Mouse (Mus musculus): ENCODE data around the gene Banf2. TPM values are rescaled to one million over a fixed set of nuclear protein-coding genes. Genes with fewer than 3 reads are reported as not detected.

Gene Banf2
- polyA plus RNA-seq, 1 experiment from 2014 or later, result not detected

DNA sequence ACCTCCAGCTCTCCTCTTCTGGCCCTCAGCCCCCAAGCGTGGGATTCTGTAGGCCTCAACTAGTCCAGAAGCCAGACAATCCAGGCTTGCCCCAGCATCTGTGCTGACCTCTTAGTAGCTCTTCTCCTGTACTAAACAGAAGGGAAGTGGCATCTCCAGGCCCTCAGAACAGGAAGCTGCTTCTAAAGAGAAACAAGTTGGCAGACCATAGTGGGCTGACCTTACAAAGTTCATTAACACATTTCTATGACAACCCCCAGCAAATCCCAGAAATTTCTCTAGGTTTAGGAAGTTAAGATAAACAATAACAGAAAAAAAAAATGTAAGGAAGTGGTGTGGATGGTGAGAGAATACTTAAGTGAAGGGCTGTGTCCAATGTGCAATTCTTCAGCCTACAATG is 23.8 kb upstream of the Banf2 start:
- WGBS, result 89% methylated on average over 1 of the region's 1 CpGs
- no peak overlapping the region for H3K4me3 ChIP-seq
- no peak overlapping the region for H3K4me2 ChIP-seq (replicated peaks)

DNA sequence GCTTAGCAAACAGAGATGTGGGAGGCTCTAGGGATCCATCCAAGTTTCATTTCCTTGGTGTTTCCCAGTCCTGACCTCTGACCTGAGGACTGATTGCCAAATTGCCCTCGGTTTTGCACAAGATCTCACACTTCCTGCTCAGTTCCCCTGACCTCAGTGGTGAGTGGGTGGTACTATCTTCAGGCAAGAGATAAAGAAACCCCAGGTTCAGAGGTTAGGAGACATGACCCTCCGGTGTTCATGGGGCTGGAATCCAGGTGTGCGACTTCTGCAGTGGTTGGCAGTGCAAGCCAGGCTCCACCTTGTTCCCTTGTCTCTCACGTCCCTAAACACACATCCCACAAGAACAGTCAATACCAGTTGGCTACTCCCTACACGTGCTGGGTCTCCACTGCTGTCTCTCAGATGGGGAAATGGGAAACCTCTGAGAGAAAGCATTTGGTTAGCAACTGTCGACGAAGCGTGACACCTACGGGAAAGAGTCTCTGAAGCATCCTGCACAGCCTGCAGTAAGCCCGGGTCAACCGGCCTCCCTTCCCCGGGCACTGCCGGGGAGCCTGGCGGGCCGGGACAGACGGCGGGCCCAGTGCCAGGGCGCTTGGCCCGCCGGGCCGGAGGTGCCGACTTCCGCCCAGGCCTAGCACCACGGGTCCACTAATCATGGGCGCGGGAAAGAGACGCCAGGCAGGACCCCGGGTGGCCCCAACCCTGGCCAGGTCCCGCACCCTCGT is 23.1 kb upstream of the Banf2 start:
- H3K27me3 ChIP-seq, result no peaks in the 10 kb centered on the region
- 5% methylated on average over 30 of the region's 30 CpGs for WGBS
- H3K9me3 ChIP-seq, result no peaks in the 10 kb centered on the region
- peak; percentile 0; the same call in 1 of the 2 replicates for ATAC-seq (replicated peaks)
- H3K36me3 ChIP-seq, result no peaks in the 10 kb centered on the region
- H3K4me2 ChIP-seq (replicated peaks), result peak overlapping the region; percentile 68
- H3K4me3 ChIP-seq, result peak overlapping the region; percentile 85
- H3K4me1 ChIP-seq, result peaks cover 11% of the 10 kb centered on the region
- H3K9ac ChIP-seq (replicated peaks), result peak overlapping the region; percentile 68
- H3K27ac ChIP-seq (replicated peaks), result peak overlapping the region; percentile 42; the same call in 1 of the 2 replicates

More for the DNA sequence above, 23.8 kb upstream of the Banf2 start:
- Histone ChIP-seq H3K36me3 (no peaks in the 10 kb centered on the region), H3K4me1 (peaks cover 11% of the 10 kb centered on the region), H3K9me3 (no peaks in the 10 kb centered on the region), H3K27me3 (no peaks in the 10 kb centered on the region), H3K27ac (replicated peaks) (no peak overlapping the region), H3K9ac (replicated peaks) (no peak overlapping the region)
- no peak for ATAC-seq (replicated peaks)

DNA sequence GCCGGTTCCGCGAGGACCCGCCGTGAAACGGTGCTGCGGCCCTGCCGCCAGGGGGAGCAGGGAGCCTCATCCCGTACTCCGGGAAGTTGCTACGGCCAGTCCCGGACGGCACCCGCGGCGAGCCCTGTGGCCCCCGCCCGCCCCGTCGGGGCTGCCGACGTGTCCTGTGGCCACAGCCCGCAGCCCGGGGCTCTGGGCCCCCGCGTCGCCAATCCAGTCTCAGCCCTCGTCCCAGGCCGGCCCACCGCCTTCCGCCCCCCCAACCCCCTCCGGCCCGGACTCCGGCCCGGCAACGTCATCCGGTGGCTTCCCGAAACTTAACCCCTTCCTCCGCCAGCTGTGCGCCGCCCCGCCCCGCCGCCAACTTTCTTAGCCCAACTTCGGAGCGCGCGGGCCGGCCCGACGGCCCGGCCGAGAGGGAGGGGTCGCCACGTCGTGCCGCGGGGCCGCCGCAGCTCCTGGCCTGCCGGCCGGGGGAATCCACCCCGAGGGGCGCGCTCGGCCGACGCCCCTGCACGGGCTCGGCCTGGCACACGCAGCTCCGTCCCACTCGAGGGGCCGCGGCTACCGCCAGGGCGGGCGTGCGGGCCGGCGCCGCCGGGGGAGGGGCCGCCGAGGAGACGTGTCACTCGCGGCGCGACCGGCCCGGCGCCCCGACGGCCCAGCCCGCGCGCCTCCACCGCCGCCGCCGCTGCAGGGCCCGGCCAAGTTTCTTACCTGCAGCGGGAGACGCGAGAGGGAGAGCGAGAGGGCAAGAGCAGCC is 22.4 kb upstream of the Banf2 start:
- Histone ChIP-seq H3K4me2 (replicated peaks) (peak overlapping the region; percentile 68), H3K9ac (replicated peaks) (peak overlapping the region; percentile 68), H3K27ac (replicated peaks) (peak overlapping the region; percentile 80), H3K4me3 (peak overlapping the region; percentile 85), H3K27me3 (no peaks in the 10 kb centered on the region), H3K9me3 (no peaks in the 10 kb centered on the region), H3K36me3 (no peaks in the 10 kb centered on the region), H3K4me1 (peaks cover 11% of the 10 kb centered on the region)
- WGBS, result 0% methylated on average over 78 of the region's 107 CpGs
- peak; percentile 35 for ATAC-seq (replicated peaks)

DNA sequence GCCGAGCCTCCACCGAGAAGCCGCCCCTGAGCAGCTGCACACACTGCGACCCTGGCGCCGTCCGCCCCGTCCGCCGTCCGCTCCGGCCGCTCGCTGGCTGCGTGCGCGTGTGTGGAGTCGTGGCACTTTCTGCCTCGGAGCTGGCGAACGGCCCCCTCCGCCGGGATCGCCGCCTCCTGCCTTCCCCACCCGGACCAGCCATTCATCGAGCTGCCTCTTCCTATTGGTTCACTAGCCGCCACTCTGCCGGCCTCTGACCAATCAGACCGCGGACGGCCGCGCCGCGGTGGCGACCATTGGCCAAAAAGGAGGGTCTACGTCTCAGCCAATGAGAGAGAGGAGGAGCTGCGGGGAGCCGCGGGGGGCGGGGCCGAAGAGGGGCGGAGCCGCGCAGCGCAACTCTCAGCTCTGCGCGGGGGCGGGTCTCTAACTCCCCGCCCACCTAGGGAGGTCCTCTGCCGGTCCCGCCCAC is 21.7 kb upstream of the Banf2 start, which contains the start of gene Rrbp1:
TSS of gene Rrbp1 (minus strand) at position 184 of the 472 bp plus-strand sequence.
- ATAC-seq (replicated peaks), result peak; percentile 99
- Histone ChIP-seq H3K27me3 (no peaks in the 10 kb centered on the region), H3K4me3 (peak within 1 kb of the TSS; percentile 85), H3K36me3 (no peaks in the 10 kb centered on the region), H3K4me2 (replicated peaks) (peak within 1 kb of the TSS; percentile 68), H3K9ac (replicated peaks) (peak within 1 kb of the TSS; percentile 68), H3K9me3 (no peaks in the 10 kb centered on the region), H3K4me1 (peaks cover 11% of the 10 kb centered on the region), H3K27ac (replicated peaks) (peak within 1 kb of the TSS; percentile 80)
- WGBS, result under 1% methylated on average over 53 of the region's 53 CpGs

GRCm38 (mm10) chr2:144014051-144014450 is 18.8 kb upstream of the Banf2 start:
- Histone ChIP-seq H3K27ac (replicated peaks) (no peak overlapping the region), H3K4me3 (no peak overlapping the region), H3K9me3 (no peaks in the 10 kb centered on the region), H3K36me3 (no peaks in the 10 kb centered on the region), H3K27me3 (no peaks in the 10 kb centered on the region), H3K4me1 (peaks cover 11% of the 10 kb centered on the region), H3K4me2 (replicated peaks) (no peak overlapping the region), H3K9ac (replicated peaks) (no peak overlapping the region)
- ATAC-seq (replicated peaks), result no peak
- 87% methylated on average over 11 of the region's 11 CpGs for WGBS

- Histone ChIP-seq H3K27me3 (no peaks in the 10 kb centered on the region), H3K27ac (replicated peaks) (no peak overlapping the region), H3K4me1 (peaks cover 11% of the 10 kb centered on the region), H3K9me3 (no peaks in the 10 kb centered on the region), H3K9ac (replicated peaks) (no peak overlapping the region), H3K36me3 (no peaks in the 10 kb centered on the region), H3K4me3 (no peak overlapping the region), H3K4me2 (replicated peaks) (no peak overlapping the region)
- WGBS, result 63% methylated on average over 5 of the region's 5 CpGs
- no peak for ATAC-seq (replicated peaks)
Observed at GRCm38 (mm10) chr2:144014481-144014880, 18.4 kb upstream of the Banf2 start.

DNA sequence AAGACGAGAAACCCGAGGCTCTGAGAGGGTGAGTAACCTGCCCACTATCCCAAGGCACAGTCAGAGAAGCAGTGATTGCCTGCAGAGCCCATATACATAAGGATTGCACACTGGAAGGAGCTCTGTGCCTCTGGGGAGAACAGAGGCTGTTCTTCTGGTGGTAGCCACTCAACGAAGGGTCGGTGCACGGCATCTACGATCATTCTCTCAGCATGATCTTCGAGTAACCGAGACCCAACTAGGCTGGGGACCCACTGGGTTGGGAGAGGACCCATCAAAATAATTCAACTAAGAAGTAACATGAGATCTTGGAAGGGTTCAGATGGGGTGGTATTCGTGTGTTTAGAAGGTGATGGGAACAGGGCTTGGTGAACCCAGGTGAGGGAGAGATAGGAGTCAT is 17.0 kb upstream of the Banf2 start:
- no peaks in the 10 kb centered on the region for H3K27me3 ChIP-seq
- no peak overlapping the region for H3K9ac ChIP-seq (replicated peaks)
- no peaks in the 10 kb centered on the region for H3K4me1 ChIP-seq
- H3K4me3 ChIP-seq, result no peak overlapping the region
- H3K36me3 ChIP-seq, result no peaks in the 10 kb centered on the region
- H3K9me3 ChIP-seq, result no peaks in the 10 kb centered on the region
- WGBS, result 90% methylated on average over 9 of the region's 9 CpGs
- no peak overlapping the region for H3K27ac ChIP-seq (replicated peaks)
- no peak overlapping the region for H3K4me2 ChIP-seq (replicated peaks)
- no peak for ATAC-seq (replicated peaks)

GRCm38 (mm10) chr2:144019971-144020370 is 12.9 kb upstream of the Banf2 start:
- no peak for ATAC-seq (replicated peaks)
- Histone ChIP-seq H3K4me2 (replicated peaks) (no peak overlapping the region), H3K27me3 (no peaks in the 10 kb centered on the region), H3K36me3 (no peaks in the 10 kb centered on the region), H3K4me3 (no peak overlapping the region), H3K4me1 (no peaks in the 10 kb centered on the region), H3K9me3 (no peaks in the 10 kb centered on the region), H3K27ac (replicated peaks) (no peak overlapping the region), H3K9ac (replicated peaks) (no peak overlapping the region)
- 73% methylated on average over 2 of the region's 2 CpGs for WGBS

DNA sequence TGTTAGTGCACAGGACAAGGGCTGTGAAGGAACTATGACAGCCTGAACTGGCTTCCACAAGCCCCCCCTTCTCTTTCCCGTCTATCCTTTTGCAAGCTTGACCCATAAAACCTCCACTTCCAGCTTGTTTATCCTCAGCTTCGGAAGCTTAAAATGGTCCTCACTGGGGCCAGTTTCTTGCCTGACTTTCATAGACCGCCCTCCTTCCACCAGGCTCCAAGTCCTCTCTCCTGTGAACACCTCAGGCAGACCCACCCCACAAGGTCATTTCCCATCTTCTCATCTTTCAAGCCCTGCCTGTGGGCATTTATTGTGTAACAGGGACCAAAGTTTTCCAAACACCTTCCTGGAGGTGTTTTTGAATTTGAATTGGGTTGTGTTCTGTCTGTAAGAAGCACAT is 10.4 kb upstream of the Banf2 start:
- 67% methylated on average over 3 of the region's 3 CpGs for WGBS
- Histone ChIP-seq H3K9me3 (no peaks in the 10 kb centered on the region), H3K36me3 (no peaks in the 10 kb centered on the region), H3K4me2 (replicated peaks) (no peak overlapping the region), H3K9ac (replicated peaks) (no peak overlapping the region), H3K27ac (replicated peaks) (no peak overlapping the region), H3K27me3 (no peaks in the 10 kb centered on the region), H3K4me1 (no peaks in the 10 kb centered on the region), H3K4me3 (no peak overlapping the region)
- ATAC-seq (replicated peaks), result no peak

DNA sequence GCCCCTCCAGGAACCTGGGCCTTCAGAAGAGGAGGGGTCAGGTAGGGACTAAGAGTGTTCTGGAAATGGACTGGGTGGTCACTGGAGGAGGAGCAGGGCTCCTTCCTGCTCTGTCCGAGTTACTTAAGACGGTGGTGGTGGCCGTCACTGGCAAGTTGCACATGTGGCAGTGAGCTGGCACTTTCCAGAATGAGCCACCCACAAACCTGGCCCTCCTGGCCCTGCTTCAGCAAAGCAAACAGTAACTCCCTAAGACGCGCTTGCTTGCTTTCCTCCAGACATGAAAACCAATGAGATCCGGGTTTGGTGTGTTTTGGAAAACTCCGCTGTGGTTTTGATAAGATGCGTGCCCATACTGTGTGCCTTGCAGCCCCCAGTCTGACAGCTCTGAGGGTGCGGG is 7.5 kb upstream of the Banf2 start:
- no peak for ATAC-seq (replicated peaks)
- WGBS, result 93% methylated on average over 9 of the region's 9 CpGs
- Histone ChIP-seq H3K9me3 (no peaks in the 10 kb centered on the region), H3K9ac (replicated peaks) (no peak overlapping the region), H3K4me3 (no peak overlapping the region), H3K4me1 (no peaks in the 10 kb centered on the region), H3K27ac (replicated peaks) (no peak overlapping the region), H3K36me3 (no peaks in the 10 kb centered on the region), H3K4me2 (replicated peaks) (no peak overlapping the region), H3K27me3 (no peaks in the 10 kb centered on the region)

DNA sequence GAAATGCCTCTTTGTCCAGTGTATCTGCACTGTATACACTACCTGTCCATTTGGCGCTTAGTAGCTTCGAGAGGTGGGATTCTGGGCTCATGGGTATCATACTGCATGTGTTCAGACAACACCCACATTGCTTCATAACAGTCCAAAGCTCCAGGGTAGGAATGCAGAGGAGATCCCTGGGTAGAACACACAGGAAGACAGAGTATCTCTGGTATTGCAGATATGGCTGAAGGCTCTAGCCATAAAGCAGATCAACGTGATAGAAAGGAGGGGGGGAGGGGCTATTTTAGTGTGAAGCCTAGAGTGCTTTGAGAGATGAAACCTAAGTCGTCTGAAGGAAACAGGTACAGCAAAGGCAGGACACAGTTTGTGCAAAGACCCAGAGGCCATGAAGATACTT is 6.4 kb upstream of the Banf2 start:
- no peaks in the 10 kb centered on the region for H3K27me3 ChIP-seq
- H3K9ac ChIP-seq (replicated peaks), result no peak overlapping the region
- H3K27ac ChIP-seq (replicated peaks), result no peak overlapping the region
- H3K36me3 ChIP-seq, result no peaks in the 10 kb centered on the region
- no peak overlapping the region for H3K4me3 ChIP-seq
- H3K4me2 ChIP-seq (replicated peaks), result no peak overlapping the region
- no peaks in the 10 kb centered on the region for H3K9me3 ChIP-seq
- ATAC-seq (replicated peaks), result no peak
- 82% methylated on average over 4 of the region's 4 CpGs for WGBS
- no peaks in the 10 kb centered on the region for H3K4me1 ChIP-seq

- Histone ChIP-seq H3K9ac (replicated peaks) (no peak overlapping the region), H3K36me3 (no peaks in the 10 kb centered on the region), H3K4me3 (no peak overlapping the region), H3K27ac (replicated peaks) (no peak overlapping the region), H3K4me1 (no peaks in the 10 kb centered on the region), H3K27me3 (no peaks in the 10 kb centered on the region), H3K9me3 (no peaks in the 10 kb centered on the region), H3K4me2 (replicated peaks) (no peak overlapping the region)
- ATAC-seq (replicated peaks), result no peak
- 91% methylated on average over 7 of the region's 7 CpGs for WGBS
Observed at GRCm38 (mm10) chr2:144030791-144031190, 2.1 kb upstream of the Banf2 start.
